Mouse (Mus musculus) heart, embryonic 14.5 days (tissue): Measurements from ENCODE around the gene Pga5. TPM values are rescaled to one million over a fixed set of nuclear protein-coding genes. Genes with fewer than 3 reads are reported as not detected.

Experiments used
- ATAC-seq: fragments of 200-750 bp; cut with Nextera tagmentation; 2 replicates; pipeline ENCODE4 v1.8.0; 2017; ENCODE audit warnings: low read depth, moderate TSS enrichment; ENCODE audit not compliant: insufficient number of reproducible peaks, insufficient read depth, low FRiP score
- H3K27ac ChIP-seq, 2 experiments: fragments of 200-500 bp in 1 of 2; fragments of 300-500 bp in 1 of 2; sonication (generic) in 1 of 2; replicated peaks in 1 of 2; 2 replicates each; pipeline ENCODE4 v1.5.1; 2012 to 2014; ENCODE audit warnings: low read depth in 2 of 2, low read length in 2 of 2, control low read depth in 1 of 2, mild to moderate bottlenecking in 1 of 2, mixed read lengths in 1 of 2; ENCODE audit not compliant: control insufficient read depth in 1 of 2, insufficient read depth in 1 of 2
- H3K27me3 ChIP-seq: fragments of 300-500 bp; sonication (generic); 2 replicates; pipeline ENCODE4 v1.6.1; 2014; ENCODE audit warnings: mild to moderate bottlenecking, low read length, control low read depth; ENCODE audit not compliant: control insufficient read depth, insufficient read depth
- H3K36me3 ChIP-seq: fragments of 300-500 bp; sonication (generic); 2 replicates; pipeline ENCODE4 v1.6.1; 2014; ENCODE audit warnings: mild to moderate bottlenecking, control low read depth, low read length, mixed read lengths; ENCODE audit not compliant: control insufficient read depth, insufficient read depth
- H3K4me1 ChIP-seq, 2 experiments: fragments of 200-500 bp in 1 of 2; fragments of 300-500 bp in 1 of 2; sonication (generic) in 1 of 2; 2 replicates each; pipeline ENCODE4 v1.6.1; 2012 to 2014; ENCODE audit warnings: low read length in 2 of 2, control low read depth in 1 of 2, mixed read lengths in 1 of 2; ENCODE audit not compliant: control insufficient read depth in 2 of 2, insufficient read depth in 2 of 2
- H3K4me2 ChIP-seq: fragments of 300-500 bp; sonication (generic); 2 replicates; pipeline ENCODE4 v1.6.1; 2014; ENCODE audit warnings: mild to moderate bottlenecking, low read length
- H3K4me3 ChIP-seq, 2 experiments: fragments of 200-500 bp in 1 of 2; fragments of 300-500 bp in 1 of 2; sonication (generic) in 1 of 2; 2 replicates each; pipeline ENCODE4 v1.5.1; 2012 to 2014; ENCODE audit warnings: low read length in 2 of 2, mild to moderate bottlenecking in 2 of 2, control low read depth in 1 of 2, low read depth in 1 of 2, moderate library complexity in 1 of 2; ENCODE audit not compliant: control insufficient read depth in 1 of 2, insufficient read depth in 1 of 2
- H3K9ac ChIP-seq: fragments of 300-500 bp; sonication (generic); 2 replicates; pipeline ENCODE4 v1.6.1; 2014; ENCODE audit warnings: mild to moderate bottlenecking, low read length
- H3K9me3 ChIP-seq: fragments of 300-500 bp; sonication (generic); 2 replicates; pipeline ENCODE4 v1.6.1; 2016; ENCODE audit warnings: low read length, control low read depth; ENCODE audit not compliant: control insufficient read depth
- WGBS: fragments of 180-500 bp; shearing (Covaris S2); extraction: QIAGEN DNeasy Blood & Tissue Kit; methylation state at CpG from one replicate; pipeline ENCODE4 v1.1.7; 2014; 5-methylcytosine and 5-hydroxymethylcytosine counted together
- polyA plus RNA-seq: library from polyadenylated mRNA; unstranded; fragments of >200 nt; fragmentation: Nextera tagmentation; extraction: Ambion mirVana; gene quantifications from 2 replicates; pipeline ENCODE4 v1.2.1, GENCODE M21; 2014

The Pga5 gene
- polyA plus RNA-seq, 1 experiment from 2014 or later = not detected

GRCm38 (mm10) chr19:10640589-10641378, 37.1 kb downstream of the Pga5 start:
- H3K4me3 ChIP-seq = no peak overlapping the region
- ATAC-seq = no peak
- H3K36me3 ChIP-seq = no peaks in the 10 kb centered on the region
- no peak overlapping the region for H3K4me2 ChIP-seq
- no peaks in the 10 kb centered on the region for H3K9me3 ChIP-seq
- no peak overlapping the region for H3K27ac ChIP-seq
- no peaks in the 10 kb centered on the region for H3K27me3 ChIP-seq
- 45% methylated on average over 13 of the region's 13 CpGs for WGBS
- peaks cover 2 to 3% of the 10 kb centered on the region in 2 experiments; a peak in 1 of 4 replicates for H3K4me1 ChIP-seq
- H3K9ac ChIP-seq = no peak overlapping the region

- Histone ChIP-seq H3K4me1 (peaks cover 2 to 8% of the 10 kb centered on the region in 2 experiments; a peak in 3 of 4 replicates), H3K9ac (no peak overlapping the region), H3K36me3 (no peaks in the 10 kb centered on the region), H3K4me3 (no peak overlapping the region), H3K27me3 (no peaks in the 10 kb centered on the region), H3K4me2 (0 out of 2 replicates have a peak overlapping the region, but pooled peaks have one; percentile 2), H3K27ac (no peak overlapping the region), H3K9me3 (no peaks in the 10 kb centered on the region)
- 3% methylated on average over 5 of the region's 5 CpGs for WGBS
- ATAC-seq = no peak
Observed at GRCm38 (mm10) chr19:10640080-10640479, 37.8 kb downstream of the Pga5 start.

- 40% methylated on average over 7 of the region's 7 CpGs for WGBS
- H3K9me3 ChIP-seq = no peaks in the 10 kb centered on the region
- H3K27me3 ChIP-seq = no peaks in the 10 kb centered on the region
- no peak for ATAC-seq
- no peak overlapping the region for H3K27ac ChIP-seq
- no peak overlapping the region for H3K9ac ChIP-seq
- no peak overlapping the region for H3K4me2 ChIP-seq
- no peak overlapping the region for H3K4me3 ChIP-seq
- H3K36me3 ChIP-seq = no peaks in the 10 kb centered on the region
- H3K4me1 ChIP-seq = peaks cover 5 to 20% of the 10 kb centered on the region in 2 experiments; a peak in 3 of 4 replicates
Observed at GRCm38 (mm10) chr19:10637840-10638239, 40.0 kb downstream of the Pga5 start.

- H3K27me3 ChIP-seq = no peaks in the 10 kb centered on the region
- peak overlapping the region; percentile 99 for H3K4me2 ChIP-seq
- H3K27ac ChIP-seq = no peak overlapping the region
- peak overlapping the region; percentile 71 for H3K9ac ChIP-seq
- ATAC-seq = peak; percentile 58
- peaks cover 3 to 18% of the 10 kb centered on the region in 2 experiments; a peak in 3 of 4 replicates for H3K4me1 ChIP-seq
- H3K36me3 ChIP-seq = peaks cover 16% of the 10 kb centered on the region
- H3K9me3 ChIP-seq = no peaks in the 10 kb centered on the region
- WGBS = 2% methylated on average over 21 of the region's 21 CpGs
- H3K4me3 ChIP-seq = peak overlapping the region; percentile 49 to 51
Observed at GRCm38 (mm10) chr19:10634872-10635318, 43.0 kb downstream of the Pga5 start.

GRCm38 (mm10) chr19:10634106-10634871, 43.6 kb downstream of the Pga5 start, which contains the start of gene Vwce:
Gene Vwce, plus strand, starts transcription at chr19:10634213.
- peak within 1 kb of the TSS; percentile 49 to 51 for H3K4me3 ChIP-seq
- 2% methylated on average over 32 of the region's 32 CpGs for WGBS
- H3K27me3 ChIP-seq = no peaks in the 10 kb centered on the region
- H3K27ac ChIP-seq = no peak within 1 kb of the TSS
- H3K9ac ChIP-seq = peak within 1 kb of the TSS; percentile 71
- ATAC-seq = peak; percentile 52; the same call in 1 of the 2 replicates
- H3K4me2 ChIP-seq = peak within 1 kb of the TSS; percentile 99
- peaks cover 3 to 18% of the 10 kb centered on the region in 2 experiments; a peak in 3 of 4 replicates for H3K4me1 ChIP-seq
- H3K9me3 ChIP-seq = no peaks in the 10 kb centered on the region
- peaks cover 22% of the 10 kb centered on the region for H3K36me3 ChIP-seq

Other genes with a start within 250 kb of the Pga5 start
- gene Lrrc10b, start 220.6 kb downstream of the Pga5 start, polyA plus RNA-seq = 0.09 and 0.22 TPM in 2 replicates
- not detected in 2 replicates for gene Ppp1r32, start 195.1 kb downstream of the Pga5 start, polyA plus RNA-seq
- 31.7 and 34.9 TPM in 2 replicates for gene Cpsf7, start 152.8 kb downstream of the Pga5 start, polyA plus RNA-seq
- gene Sdhaf2, start 151.9 kb downstream of the Pga5 start, polyA plus RNA-seq = 52.2 and 54.0 TPM in 2 replicates
- gene Tmem216, start 121.8 kb downstream of the Pga5 start, polyA plus RNA-seq = 19.3 and 26.0 TPM in 2 replicates
- 19.2 and 19.9 TPM in 2 replicates for gene Cyb561a3, start 100.9 kb downstream of the Pga5 start, polyA plus RNA-seq
- gene Tmem138, start 100.7 kb downstream of the Pga5 start, polyA plus RNA-seq = 26.5 and 27.6 TPM in 2 replicates
- gene Ddb1, start 72.7 kb downstream of the Pga5 start, polyA plus RNA-seq = 251 and 258 TPM in 2 replicates
- gene Tkfc, start 72.4 kb downstream of the Pga5 start, polyA plus RNA-seq = 8.6 and 11.2 TPM in 2 replicates
- 0.36 and 0.51 TPM in 2 replicates for gene Vwce, start 43.9 kb downstream of the Pga5 start, polyA plus RNA-seq
- gene Vps37c, start 10.7 kb upstream of the Pga5 start, polyA plus RNA-seq = 28.4 and 30.0 TPM in 2 replicates
- 0.66 and 1.4 TPM in 2 replicates for gene Cd5, start 60.9 kb upstream of the Pga5 start, polyA plus RNA-seq
- gene Cd6, start 152.0 kb upstream of the Pga5 start, polyA plus RNA-seq = not detected in 2 replicates
- 0.46 and 0.66 TPM in 2 replicates for gene Slc15a3, start 161.7 kb upstream of the Pga5 start, polyA plus RNA-seq
- gene Tmem132a, start 191.9 kb upstream of the Pga5 start, polyA plus RNA-seq = 31.6 and 37.0 TPM in 2 replicates
- 92.4 and 94.5 TPM in 2 replicates for gene Tmem109, start 203.9 kb upstream of the Pga5 start, polyA plus RNA-seq
- 32.0 and 35.3 TPM in 2 replicates for gene Prpf19, start 217.2 kb upstream of the Pga5 start, polyA plus RNA-seq
- not detected in 2 replicates for gene Zp1, start 242.6 kb upstream of the Pga5 start, polyA plus RNA-seq